Mouse (Mus musculus): ENCODE data around the gene Grem1.

The Grem1 gene

DNA sequence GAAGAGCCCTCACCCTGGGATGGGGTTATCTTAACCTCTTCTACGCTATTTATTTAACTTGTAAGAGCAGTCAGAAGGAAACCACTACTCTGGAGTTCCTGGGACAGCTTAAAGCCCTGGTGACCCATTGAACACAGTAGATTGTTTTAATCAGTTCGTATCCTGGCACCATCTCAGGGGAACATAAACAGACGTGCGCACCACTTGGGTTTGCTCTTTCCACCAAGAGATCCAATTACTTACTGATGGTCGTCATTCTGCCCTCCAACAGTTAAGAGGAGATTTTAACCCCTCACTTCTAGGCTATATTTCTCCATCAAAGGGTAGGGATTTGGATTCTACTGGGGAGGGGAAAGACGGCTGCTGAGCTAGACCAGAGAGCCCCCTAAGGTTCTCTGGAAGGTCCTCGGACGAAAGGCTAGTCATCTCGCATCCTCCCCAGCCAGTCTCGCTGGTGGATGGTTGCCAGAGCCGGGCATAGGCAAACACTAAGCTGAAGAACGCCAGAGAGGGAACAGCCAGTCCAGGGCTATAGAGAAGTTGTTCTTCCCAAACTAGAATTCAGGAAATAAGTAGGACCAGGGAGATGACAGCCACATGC, 1.4 kb downstream of the Grem1 start:
- DNase-seq, result no peak

GRCm38 (mm10) chr2:113749721-113750120, 8.7 kb downstream of the Grem1 start:
- DNase-seq, result no peak

DNA sequence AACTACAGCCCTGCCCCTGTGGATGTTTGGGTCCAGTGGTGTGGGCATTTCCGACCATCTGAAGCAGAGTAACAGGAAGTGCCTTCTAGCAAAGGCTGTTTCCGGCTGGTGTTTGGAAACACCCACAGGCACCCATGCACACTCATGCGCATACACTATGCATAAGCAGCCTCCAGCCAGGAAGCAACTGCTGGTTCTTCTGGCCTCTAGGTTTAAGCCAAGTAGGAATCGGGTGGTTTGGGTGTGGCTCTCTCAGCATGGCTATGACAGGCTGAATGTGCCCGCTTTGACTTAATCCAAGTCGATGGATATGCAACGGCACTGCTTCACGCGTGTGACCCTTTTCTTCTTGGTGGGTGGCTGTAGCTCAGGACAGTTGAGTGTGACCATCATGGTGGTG, 9.1 kb downstream of the Grem1 start:
- DNase-seq, result no peak

GRCm38 (mm10) chr2:113728581-113728980, 29.9 kb downstream of the Grem1 start:
- no peak for DNase-seq

DNA sequence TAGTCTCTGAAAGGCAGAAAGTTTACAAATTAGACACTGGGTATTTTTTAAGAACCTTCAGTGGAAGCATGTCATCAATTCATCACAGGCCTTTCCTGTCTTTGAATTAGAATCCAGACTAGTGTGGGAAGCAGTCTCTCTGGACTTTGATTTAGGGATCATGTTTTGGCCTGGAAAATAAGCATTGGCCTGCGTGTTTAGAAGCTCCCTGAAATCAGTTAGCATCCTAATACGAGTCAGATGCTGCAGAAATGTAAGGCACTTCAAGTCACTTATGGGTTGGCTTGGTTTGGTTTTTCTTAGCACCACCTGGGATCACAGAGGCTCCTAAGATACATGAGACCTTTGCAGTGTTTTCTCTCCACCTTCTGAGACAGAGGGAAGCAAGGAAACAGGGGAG, 43.6 kb downstream of the Grem1 start:
- no peak for DNase-seq

DNA sequence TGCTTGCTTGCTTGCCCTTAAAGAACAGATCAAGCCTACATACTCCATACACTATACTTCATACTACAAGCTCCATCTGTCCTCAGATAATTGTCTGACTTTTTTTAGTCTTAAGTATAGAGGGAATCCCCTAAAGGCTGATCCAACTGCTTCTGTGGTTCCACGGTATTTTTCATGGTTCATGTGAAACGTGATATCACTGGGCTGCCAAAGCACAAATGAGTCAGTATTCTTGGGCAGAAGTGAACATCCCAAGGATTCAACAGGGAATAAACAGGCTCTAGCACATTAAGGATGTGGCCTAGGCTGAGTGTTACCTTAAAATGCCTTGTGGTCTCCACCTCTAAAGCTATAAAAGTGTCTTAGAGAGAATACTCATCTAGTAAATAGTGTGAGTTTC, 45.0 kb downstream of the Grem1 start:
- no peak for DNase-seq

- DNase-seq, result no peak
Measured at GRCm38 (mm10) chr2:113707507-113707906, 50.9 kb downstream of the Grem1 start.

- no peak for DNase-seq
Measured at GRCm38 (mm10) chr2:113701507-113701906, 56.9 kb downstream of the Grem1 start.

GRCm38 (mm10) chr2:113696647-113697046, 61.8 kb downstream of the Grem1 start:
- no peak for DNase-seq

- no peak for DNase-seq
Measured at GRCm38 (mm10) chr2:113696222-113696621, 62.2 kb downstream of the Grem1 start.
